Mouse (Mus musculus) thymus, postnatal 36 days (tissue): ENCODE measurements around the gene Ewsr1.
A peak's percentile ranks its signal among the peaks of the same experiment; 100 is the strongest.

Experiments
- DNase-seq, 2 experiments: peaks; one replicate each; pipeline ENCODE4 v3.0.0; 2022; ENCODE audit warnings: mixed read lengths in 2 of 2

The Ewsr1 gene

GRCm38 (mm10) chr11:5057856-5058641 lies 41.0 kb downstream of the Ewsr1 start, which contains the start of gene Rasl10a:
Gene Rasl10a (plus strand): TSS chr11:5058128.
- DNase-seq, result peak; percentile 45 to 65

DNA sequence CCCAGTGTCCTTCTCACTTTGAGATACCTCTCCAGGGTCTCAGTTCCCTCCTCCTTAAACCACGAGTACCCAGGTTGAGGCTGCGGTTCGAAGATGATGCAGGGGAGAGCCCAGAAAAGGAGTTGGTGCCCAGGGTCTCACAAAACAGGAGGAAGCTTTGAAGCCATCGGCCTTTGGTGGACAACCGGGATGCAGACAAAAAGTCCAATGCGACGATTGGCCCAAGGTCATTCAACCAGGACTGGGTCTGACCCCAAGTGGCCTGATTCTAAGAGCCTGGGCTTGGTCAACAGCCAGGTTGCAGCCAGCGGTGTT lies 41.6 kb downstream of the Ewsr1 start:
- DNase-seq, result no peak

DNA sequence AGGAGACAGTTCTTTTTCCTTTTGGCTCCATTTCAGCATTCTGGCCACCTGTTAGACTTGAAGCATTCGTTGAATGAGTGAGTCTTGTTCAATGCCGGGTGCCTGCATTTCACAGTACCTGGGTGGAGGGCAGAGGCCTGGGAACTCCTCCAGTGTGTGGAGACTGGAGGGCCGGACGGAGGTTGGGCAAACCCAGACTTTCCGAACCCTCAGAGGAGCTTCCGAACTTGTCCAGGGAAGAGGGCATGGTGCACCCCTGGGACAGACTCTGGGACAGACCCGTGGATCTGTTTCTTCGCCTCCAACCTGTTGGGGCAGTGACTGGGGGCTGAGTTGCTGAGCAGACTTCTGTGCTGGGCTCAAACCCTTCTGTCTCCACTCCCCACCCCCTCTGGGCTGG lies 42.0 kb downstream of the Ewsr1 start:
- DNase-seq, result no peak

DNA sequence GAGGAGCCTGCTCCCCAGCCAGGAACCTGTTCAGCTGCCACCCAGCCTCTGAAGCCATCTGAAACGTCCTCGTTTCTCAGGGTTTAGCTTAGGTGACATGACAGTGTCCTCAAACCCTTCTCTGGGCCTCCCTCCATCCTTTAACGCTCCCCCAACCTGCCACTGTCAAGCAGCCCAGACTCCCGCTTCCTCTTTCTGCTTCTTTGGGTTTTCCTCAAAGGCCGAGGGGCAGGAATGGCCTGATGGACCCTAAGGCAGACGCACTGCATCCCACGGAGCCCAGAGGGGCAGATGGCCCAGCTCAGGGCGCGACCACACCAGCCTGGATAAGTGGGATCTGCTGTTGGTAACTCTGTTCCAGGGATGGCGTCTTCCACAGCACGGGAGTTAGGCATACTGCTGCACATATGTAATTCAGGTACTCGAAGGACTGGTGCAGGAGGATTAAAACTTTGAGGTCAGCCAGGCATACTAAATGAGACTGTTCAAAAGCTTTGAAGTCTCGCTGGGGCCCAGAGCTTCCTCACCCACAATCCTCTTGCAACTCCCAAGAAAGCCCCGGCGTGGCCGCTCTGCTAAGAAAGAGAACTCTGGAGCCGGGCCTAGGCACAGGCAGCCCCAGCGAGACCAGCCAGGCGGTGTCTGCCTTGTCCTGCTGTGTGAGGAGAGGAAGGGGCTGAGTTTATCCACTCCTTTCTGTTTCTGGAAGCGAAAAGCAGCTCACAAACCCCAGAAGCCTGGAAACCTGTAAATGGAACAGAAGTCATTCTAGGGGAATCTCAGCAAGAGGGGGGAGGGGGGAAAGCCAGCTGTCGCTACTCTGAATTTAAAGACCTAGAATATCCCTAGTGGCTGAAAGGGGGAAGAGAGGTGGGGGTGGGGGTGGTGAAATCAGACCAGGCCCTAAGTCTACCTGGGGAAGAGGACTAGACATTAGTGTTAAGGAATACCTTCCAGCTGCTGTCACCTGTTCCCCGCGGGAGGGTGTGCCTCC lies 42.8 kb downstream of the Ewsr1 start:
- DNase-seq, result no peak

GRCm38 (mm10) chr11:5054874-5055273 lies 44.2 kb downstream of the Ewsr1 start:
- no peak for DNase-seq

DNA sequence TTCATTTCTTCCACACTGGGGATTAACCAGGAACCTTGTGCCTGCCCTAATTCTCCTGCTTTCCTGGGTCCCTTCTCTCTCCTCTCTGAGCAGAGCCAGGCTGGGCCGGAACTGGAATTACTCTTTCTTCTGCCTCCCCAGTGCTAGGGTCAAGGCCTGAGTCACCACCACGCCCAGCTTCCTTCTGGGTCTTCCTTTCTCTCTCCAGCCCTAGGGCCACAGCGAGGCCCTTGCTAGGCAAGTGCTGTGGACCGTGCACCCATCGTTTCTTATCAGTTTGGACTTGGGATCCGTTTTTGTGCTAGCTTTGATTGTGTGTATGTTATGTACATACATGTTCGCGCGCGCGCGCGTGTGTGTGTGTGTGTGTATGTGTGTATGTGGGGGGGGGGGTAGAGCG lies 44.9 kb downstream of the Ewsr1 start:
- DNase-seq, result no peak

GRCm38 (mm10) chr11:5052200-5052854 lies 46.7 kb downstream of the Ewsr1 start:
- DNase-seq, result no peak

GRCm38 (mm10) chr11:5051629-5052028 lies 47.4 kb downstream of the Ewsr1 start:
- no peak for DNase-seq

DNA sequence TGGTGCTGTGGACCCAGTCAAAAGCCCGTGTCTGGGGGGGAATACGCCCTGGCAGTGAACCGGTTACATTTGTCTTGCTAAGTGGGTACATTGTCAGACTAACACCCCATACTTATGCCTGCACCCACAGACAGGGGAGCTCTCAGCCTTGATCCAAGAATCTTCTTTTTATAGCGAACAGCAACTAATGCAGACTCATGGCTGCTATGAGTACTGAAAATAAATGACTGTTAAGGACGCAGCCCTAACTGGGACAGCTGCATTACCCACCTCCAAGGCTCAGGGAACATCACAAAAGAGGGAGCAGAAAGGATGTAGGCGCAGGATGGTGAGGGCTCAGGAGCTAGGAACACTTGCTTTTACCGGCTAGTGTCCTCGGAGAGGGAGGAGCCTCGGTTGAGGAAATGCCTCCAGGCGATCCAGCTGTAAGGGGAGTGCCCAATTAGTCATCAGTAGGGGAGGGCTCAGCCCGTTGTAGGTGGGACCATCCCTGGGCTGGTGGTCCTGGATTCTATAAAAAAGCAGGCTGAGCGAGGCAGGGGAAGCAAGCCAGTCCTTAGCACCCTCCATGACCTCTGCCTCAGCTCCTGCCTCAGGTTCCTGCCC lies 52.6 kb downstream of the Ewsr1 start:
- no peak for DNase-seq

- DNase-seq, result no peak
Observed at GRCm38 (mm10) chr11:5042645-5043381, 56.3 kb downstream of the Ewsr1 start.

GRCm38 (mm10) chr11:5041144-5041780 lies 57.8 kb downstream of the Ewsr1 start:
- DNase-seq, result no peak

DNA sequence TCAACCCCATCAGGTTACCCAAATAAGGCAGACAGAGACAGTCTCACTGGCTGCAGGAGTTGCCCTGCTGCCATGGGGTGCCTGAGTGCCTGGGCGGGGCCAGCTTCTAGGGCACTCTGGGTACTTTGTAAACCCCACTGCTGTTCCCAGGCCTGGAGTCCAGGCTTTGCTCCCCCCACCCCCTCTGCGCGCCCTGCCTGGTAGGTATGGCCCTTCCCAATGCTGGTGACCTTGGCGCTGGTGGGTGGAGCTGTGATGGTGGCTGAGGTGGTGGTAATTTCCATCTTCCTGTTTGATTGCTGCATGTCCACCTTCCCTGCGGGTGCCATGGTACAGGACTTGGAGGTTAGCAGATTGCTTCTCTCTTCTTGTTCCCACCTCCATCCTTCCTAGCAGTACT lies 58.5 kb downstream of the Ewsr1 start:
- no peak for DNase-seq

DNA sequence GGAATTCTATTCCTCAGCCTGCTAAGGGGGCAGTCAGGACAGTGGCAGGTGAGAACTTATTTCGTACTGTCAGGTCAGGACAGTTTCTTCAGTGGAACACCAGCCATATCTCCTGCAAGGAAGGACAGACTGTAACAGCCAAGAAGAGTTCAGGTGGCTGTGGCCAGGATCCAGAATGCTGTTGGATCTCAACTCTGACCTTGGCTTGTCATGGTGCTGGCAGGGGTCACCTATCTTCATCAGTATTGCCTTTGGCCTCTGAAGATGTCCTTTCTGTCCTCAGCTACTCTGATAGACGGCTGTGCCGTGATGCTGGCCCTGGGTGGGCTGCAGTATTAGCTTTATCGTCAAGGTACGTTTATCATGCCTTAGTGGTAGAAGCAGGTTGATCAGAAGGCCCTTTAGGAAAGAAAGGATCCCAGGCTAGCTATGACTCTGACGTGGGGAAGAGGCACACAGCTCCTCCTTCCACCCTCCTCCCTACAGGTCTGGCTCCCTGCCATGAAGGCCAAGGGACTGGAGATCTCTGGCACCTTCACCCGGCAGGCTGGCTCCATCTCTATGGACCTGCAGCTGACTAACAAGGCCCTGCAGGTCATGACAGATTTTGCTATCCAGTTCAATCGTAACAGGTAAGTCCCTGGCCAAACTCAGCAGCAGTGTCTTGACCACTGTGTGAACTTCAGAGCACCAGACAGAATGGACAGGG lies 61.8 kb downstream of the Ewsr1 start:
- DNase-seq, result no peak

DNA sequence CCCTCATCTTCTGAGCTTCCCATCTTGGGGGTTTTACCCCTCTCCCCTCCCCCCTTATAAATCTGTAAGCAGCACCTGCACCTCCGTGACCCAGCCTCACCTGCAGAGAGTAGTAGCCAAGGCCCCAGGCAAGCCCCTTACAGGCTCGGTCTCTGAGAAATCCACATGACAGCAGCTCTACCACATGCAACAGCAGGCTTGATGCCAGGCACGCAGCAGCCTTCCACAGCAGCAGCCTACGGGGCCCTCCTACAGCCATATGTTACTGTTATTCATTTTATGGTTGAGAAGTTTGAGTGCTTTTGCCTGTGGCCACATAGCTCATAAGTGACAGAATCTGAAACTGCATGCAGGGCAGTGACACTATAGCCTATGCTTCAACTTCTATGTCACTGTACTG lies 63.6 kb downstream of the Ewsr1 start:
- no peak for DNase-seq

- no peak for DNase-seq
Observed at GRCm38 (mm10) chr11:5033136-5033535, 65.9 kb downstream of the Ewsr1 start.

- no peak for DNase-seq
Observed at GRCm38 (mm10) chr11:5032706-5033105, 66.4 kb downstream of the Ewsr1 start.

GRCm38 (mm10) chr11:5028228-5028627 lies 70.8 kb downstream of the Ewsr1 start:
- DNase-seq, result no peak

- no peak for DNase-seq
Observed at GRCm38 (mm10) chr11:5025108-5025507, 74.0 kb downstream of the Ewsr1 start.
